Mouse (Mus musculus): ENCODE measurements at regions not wholly inside any gene's neighbourhood (a gene's known extent, or its start where the extent isn't known, plus 50 kb on each side); places are given as distances from the start of the nearest gene placed in this dataset.

DNA sequence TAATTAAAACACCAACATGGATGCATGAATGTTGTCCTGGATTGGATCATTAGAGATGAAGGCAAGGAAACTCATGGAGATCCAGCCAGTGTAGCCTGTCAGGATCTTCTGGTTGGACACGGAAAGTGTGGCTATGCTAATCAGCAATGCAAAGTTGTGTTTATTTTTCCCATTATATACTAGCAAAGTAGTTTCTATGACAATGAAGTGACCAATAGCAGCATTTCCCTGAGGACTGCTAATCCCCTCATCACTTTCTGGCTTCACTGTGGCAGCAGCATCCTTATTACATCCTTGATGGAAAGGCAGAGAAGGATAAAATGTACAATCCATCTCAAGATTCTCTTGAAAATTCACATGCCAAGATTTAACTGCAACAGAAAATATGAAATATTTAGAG is 534.7 kb downstream of the Basp1 start:
- Histone ChIP-seq H3K4me3 (ENCODE audit: low read depth, low read length) (no peak overlapping the region), H3K36me3 (ENCODE audit: control insufficient read depth, insufficient read depth, low read length) (no peaks in the 10 kb centered on the region), H3K4me2 (ENCODE audit: low read length) (no peak overlapping the region), H3K4me1 (ENCODE audit: control insufficient read depth, insufficient read depth, low read length) (peaks cover 21% of the 10 kb centered on the region), H3K27ac (ENCODE audit: low read length) (peak overlapping the region; percentile 64; the same call in 1 of the 2 replicates), H3K9ac (ENCODE audit: low read depth, low read length) (no peak overlapping the region), H3K9me3 (replicated peaks; ENCODE audit: control insufficient read depth, low read length, poor library complexity, severe bottlenecking) (no peaks in the 10 kb centered on the region), H3K27me3 (ENCODE audit: control insufficient read depth, insufficient read depth, low read depth, low read length) (no peaks in the 10 kb centered on the region)
- no peak for ATAC-seq
- 11% methylated on average over 1 of the region's 1 CpGs for WGBS

DNA sequence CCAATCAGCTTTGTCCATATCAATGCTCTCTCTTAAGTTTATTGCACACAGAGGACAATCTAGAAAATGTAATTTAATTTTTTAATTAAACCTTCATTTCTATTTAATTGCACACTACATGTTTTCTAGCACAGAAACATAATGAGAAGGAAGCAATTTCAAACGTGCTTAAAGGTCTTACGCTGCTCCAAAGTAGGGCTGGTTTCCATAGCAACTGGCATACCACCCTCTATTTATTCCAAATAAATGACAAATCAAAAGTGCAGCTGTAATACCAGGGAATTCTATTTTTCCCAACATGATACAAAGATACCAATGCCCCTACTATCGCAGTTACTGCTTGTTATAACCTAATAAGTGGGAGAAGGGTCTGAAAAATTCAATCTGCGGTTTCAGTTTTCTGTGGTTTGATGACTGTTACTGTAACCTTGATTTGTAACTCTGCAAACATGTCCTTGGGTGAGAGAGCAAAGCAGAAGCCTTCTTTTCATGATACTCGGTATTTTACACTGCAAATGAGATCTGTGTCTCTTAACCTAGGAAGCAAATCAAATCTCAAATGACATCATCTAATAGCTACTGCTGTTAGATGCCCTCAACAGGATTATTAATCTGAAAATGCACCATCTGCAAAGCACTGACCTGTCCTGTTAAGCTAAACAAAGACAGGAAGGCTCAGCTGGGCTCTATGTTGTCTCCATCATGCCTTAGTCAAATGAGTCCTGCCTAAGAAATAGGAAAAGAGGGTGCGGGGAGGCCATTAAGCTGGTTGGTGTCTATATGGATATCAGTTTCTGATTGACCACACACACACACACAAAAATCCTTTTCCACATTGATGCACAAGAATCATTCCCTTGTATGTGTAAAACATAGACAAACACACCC is 535.6 kb downstream of the Basp1 start:
- Histone ChIP-seq H3K9ac (ENCODE audit: low read depth, low read length) (peak overlapping the region; percentile 15; the same call in 1 of the 2 replicates), H3K4me1 (ENCODE audit: control insufficient read depth, insufficient read depth, low read length) (peaks cover 21% of the 10 kb centered on the region), H3K4me3 (ENCODE audit: low read depth, low read length) (no peak overlapping the region), H3K9me3 (replicated peaks; ENCODE audit: control insufficient read depth, low read length, poor library complexity, severe bottlenecking) (no peaks in the 10 kb centered on the region), H3K27me3 (ENCODE audit: control insufficient read depth, insufficient read depth, low read depth, low read length) (no peaks in the 10 kb centered on the region), H3K36me3 (ENCODE audit: control insufficient read depth, insufficient read depth, low read length) (no peaks in the 10 kb centered on the region), H3K4me2 (ENCODE audit: low read length) (peak overlapping the region; percentile 1; the same call in 1 of the 2 replicates), H3K27ac (ENCODE audit: low read length) (peak overlapping the region; percentile 77)
- WGBS = 19% methylated on average over 6 of the region's 6 CpGs
- ATAC-seq = peak; percentile 85

DNA sequence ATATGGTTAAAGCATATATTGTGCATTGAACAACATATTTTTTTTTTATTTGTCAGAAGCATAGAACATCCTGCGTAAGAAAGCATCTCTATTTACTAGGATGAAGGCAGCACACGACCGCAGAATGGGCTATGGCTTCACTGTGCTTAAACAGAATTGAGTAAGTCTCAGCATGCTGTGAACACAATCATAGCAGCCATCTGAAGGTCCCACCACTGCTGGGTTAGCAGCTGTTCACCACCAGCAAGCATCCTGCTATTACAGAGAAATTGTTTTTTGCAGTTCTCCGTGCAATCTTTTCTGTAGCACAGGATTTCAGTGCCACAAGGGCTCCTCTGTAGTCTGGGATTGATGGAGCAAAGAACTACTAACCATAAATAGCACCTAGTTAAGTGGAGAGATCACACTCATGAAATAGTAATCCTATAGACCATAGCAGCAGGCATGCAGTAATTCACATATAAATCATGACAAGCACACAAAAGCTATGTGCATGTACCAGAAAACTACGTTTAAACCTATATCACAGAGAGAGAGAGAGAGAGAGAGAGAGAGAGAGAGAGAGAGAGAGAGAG is 537.3 kb downstream of the Basp1 start:
- Histone ChIP-seq H3K36me3 (ENCODE audit: control insufficient read depth, insufficient read depth, low read length) (no peaks in the 10 kb centered on the region), H3K9ac (ENCODE audit: low read depth, low read length) (no peak overlapping the region), H3K27ac (ENCODE audit: low read length) (peak overlapping the region; percentile 64; the same call in 1 of the 2 replicates), H3K9me3 (replicated peaks; ENCODE audit: control insufficient read depth, low read length, poor library complexity, severe bottlenecking) (no peaks in the 10 kb centered on the region), H3K4me2 (ENCODE audit: low read length) (no peak overlapping the region), H3K27me3 (ENCODE audit: control insufficient read depth, insufficient read depth, low read depth, low read length) (no peaks in the 10 kb centered on the region), H3K4me1 (ENCODE audit: control insufficient read depth, insufficient read depth, low read length) (peaks cover 21% of the 10 kb centered on the region), H3K4me3 (ENCODE audit: low read depth, low read length) (no peak overlapping the region)
- ATAC-seq = no peak
- WGBS = 52% methylated on average over 5 of the region's 5 CpGs

DNA sequence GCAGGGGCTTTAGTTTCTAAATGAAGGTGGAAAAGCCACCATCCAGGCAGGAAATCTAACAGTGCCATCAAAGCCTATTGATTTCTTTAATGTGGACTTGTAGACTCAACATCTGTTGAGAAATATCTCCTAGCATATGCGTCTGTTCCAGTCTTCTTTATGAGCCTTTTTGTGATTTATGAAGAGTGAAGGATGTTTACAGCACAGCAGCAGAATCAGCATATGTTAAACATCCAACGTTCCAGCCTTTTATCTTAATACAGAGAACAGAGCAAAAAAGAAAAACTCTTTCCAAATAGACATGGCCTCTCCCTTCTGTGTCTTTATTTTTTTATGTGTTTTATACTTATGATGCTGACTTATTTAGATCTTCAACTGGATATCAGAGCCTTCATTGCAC is 573.3 kb downstream of the Basp1 start:
- Histone ChIP-seq H3K27ac (ENCODE audit: low read length) (no peak overlapping the region), H3K27me3 (ENCODE audit: control insufficient read depth, insufficient read depth, low read depth, low read length) (no peaks in the 10 kb centered on the region), H3K36me3 (ENCODE audit: control insufficient read depth, insufficient read depth, low read length) (no peaks in the 10 kb centered on the region), H3K4me1 (ENCODE audit: control insufficient read depth, insufficient read depth, low read length) (no peaks in the 10 kb centered on the region), H3K9ac (ENCODE audit: low read depth, low read length) (no peak overlapping the region), H3K9me3 (replicated peaks; ENCODE audit: control insufficient read depth, low read length, poor library complexity, severe bottlenecking) (no peaks in the 10 kb centered on the region), H3K4me3 (ENCODE audit: low read depth, low read length) (no peak overlapping the region), H3K4me2 (ENCODE audit: low read length) (no peak overlapping the region)
- WGBS = 78% methylated on average over 2 of the region's 2 CpGs
- ATAC-seq = no peak

DNA sequence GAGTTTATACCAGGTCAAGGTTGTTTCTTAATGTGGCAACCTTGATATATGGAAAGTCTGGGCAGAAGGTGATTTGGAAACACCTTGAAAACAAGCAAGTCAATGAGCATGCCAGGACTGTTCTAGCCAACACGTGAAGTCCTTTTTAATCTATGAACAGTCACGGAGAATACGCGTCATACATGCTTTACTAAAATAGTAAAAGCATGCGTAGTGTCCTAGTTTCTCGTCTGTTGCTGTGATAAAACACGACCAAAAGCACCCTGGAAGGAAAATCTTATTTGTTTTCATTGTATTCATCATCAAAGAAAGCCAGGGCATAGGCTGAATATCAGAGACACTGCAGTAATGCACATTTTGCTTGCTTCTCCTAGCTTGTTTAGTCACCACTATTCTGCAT is 575.2 kb downstream of the Basp1 start:
- H3K9me3 ChIP-seq (replicated peaks; ENCODE audit: control insufficient read depth, low read length, poor library complexity, severe bottlenecking) = no peaks in the 10 kb centered on the region
- no peak overlapping the region for H3K9ac ChIP-seq (ENCODE audit: low read depth, low read length)
- H3K27ac ChIP-seq (ENCODE audit: low read length) = no peak overlapping the region
- H3K4me3 ChIP-seq (ENCODE audit: low read depth, low read length) = no peak overlapping the region
- no peak for ATAC-seq
- 87% methylated on average over 7 of the region's 7 CpGs for WGBS
- no peaks in the 10 kb centered on the region for H3K27me3 ChIP-seq (ENCODE audit: control insufficient read depth, insufficient read depth, low read depth, low read length)
- H3K4me2 ChIP-seq (ENCODE audit: low read length) = no peak overlapping the region
- no peaks in the 10 kb centered on the region for H3K4me1 ChIP-seq (ENCODE audit: control insufficient read depth, insufficient read depth, low read length)
- H3K36me3 ChIP-seq (ENCODE audit: control insufficient read depth, insufficient read depth, low read length) = no peaks in the 10 kb centered on the region

DNA sequence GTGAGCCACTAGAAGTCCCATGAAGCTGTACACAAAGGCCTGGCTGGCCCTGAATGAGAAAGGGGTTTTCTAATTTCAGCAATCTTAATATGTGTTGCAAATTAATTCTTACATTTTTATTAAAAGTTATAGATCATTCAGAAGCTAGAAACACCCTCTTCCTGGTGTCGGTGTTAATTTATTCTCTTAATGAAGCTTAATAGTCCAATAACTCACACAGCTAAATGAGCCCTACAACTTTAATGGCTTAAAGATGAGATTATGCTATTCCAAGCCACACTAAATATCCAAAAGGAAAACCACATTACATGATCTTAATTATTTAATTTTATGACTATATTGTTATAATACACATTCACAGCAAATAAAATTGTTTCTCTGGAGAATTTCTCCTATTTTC is 585.7 kb downstream of the Basp1 start:
- Histone ChIP-seq H3K4me2 (ENCODE audit: low read length) (no peak overlapping the region), H3K27ac (ENCODE audit: low read length) (no peak overlapping the region), H3K4me1 (ENCODE audit: control insufficient read depth, insufficient read depth, low read length) (no peaks in the 10 kb centered on the region), H3K36me3 (ENCODE audit: control insufficient read depth, insufficient read depth, low read length) (no peaks in the 10 kb centered on the region), H3K27me3 (ENCODE audit: control insufficient read depth, insufficient read depth, low read depth, low read length) (no peaks in the 10 kb centered on the region), H3K9me3 (replicated peaks; ENCODE audit: control insufficient read depth, low read length, poor library complexity, severe bottlenecking) (no peaks in the 10 kb centered on the region), H3K9ac (ENCODE audit: low read depth, low read length) (no peak overlapping the region), H3K4me3 (ENCODE audit: low read depth, low read length) (no peak overlapping the region)
- WGBS = 90% methylated on average over 1 of the region's 1 CpGs
- no peak for ATAC-seq

DNA sequence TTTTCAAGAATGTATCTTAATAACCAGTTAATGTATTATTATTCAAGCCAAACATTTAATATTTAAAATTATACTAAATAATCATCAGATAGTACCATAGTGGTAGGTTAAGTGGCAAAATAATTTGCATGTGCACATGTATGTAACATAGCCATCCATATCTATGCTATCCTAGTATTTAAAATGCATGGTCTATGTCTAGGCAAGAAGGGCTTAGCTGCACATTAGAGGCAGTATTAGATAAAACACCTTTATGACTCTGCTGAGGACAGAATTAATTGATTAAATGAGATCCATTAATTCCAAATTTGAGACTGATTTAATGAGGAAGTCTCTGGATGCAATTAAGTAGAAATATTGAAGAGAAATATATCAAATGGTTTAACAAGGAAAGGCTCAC is 586.3 kb downstream of the Basp1 start:
- no peak for ATAC-seq

DNA sequence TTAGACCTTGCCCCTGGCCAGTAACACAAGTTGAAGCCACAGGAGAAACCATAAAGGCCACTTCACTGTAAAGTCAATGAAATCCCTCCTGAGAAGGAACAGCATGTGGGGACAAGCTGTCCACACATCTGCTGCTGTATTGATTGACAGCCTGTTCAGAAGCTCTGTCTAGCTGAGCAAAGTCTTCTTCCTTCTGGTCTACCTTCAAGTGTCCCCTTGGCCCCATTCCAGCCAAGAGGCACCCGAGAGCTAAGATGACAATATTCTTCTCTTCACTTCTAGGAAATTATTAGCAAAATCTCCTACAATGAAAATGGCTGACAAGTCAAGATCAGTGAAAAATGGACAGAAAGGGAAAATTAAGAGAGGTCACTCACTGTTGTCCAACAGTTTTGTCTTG is 616.7 kb downstream of the Basp1 start:
- Histone ChIP-seq H3K36me3 (ENCODE audit: control insufficient read depth, insufficient read depth, low read length) (no peaks in the 10 kb centered on the region), H3K4me2 (ENCODE audit: low read length) (no peak overlapping the region), H3K4me1 (ENCODE audit: control insufficient read depth, insufficient read depth, low read length) (no peaks in the 10 kb centered on the region), H3K9ac (ENCODE audit: low read depth, low read length) (no peak overlapping the region), H3K4me3 (ENCODE audit: low read depth, low read length) (no peak overlapping the region), H3K27me3 (ENCODE audit: control insufficient read depth, insufficient read depth, low read depth, low read length) (no peaks in the 10 kb centered on the region), H3K9me3 (replicated peaks; ENCODE audit: control insufficient read depth, low read length, poor library complexity, severe bottlenecking) (no peaks in the 10 kb centered on the region), H3K27ac (ENCODE audit: low read length) (no peak overlapping the region)
- ATAC-seq = no peak
- 88% methylated on average over 1 of the region's 1 CpGs for WGBS

More for the DNA sequence above, 586.3 kb downstream of the Basp1 start:
- H3K9ac ChIP-seq (ENCODE audit: low read depth, low read length) = no peak overlapping the region
- H3K9me3 ChIP-seq (replicated peaks; ENCODE audit: control insufficient read depth, low read length, poor library complexity, severe bottlenecking) = no peaks in the 10 kb centered on the region
- no peak overlapping the region for H3K4me3 ChIP-seq (ENCODE audit: low read depth, low read length)
- H3K4me1 ChIP-seq (ENCODE audit: control insufficient read depth, insufficient read depth, low read length) = no peaks in the 10 kb centered on the region
- no peaks in the 10 kb centered on the region for H3K36me3 ChIP-seq (ENCODE audit: control insufficient read depth, insufficient read depth, low read length)
- no peak overlapping the region for H3K27ac ChIP-seq (ENCODE audit: low read length)
- H3K4me2 ChIP-seq (ENCODE audit: low read length) = no peak overlapping the region
- H3K27me3 ChIP-seq (ENCODE audit: control insufficient read depth, insufficient read depth, low read depth, low read length) = no peaks in the 10 kb centered on the region

DNA sequence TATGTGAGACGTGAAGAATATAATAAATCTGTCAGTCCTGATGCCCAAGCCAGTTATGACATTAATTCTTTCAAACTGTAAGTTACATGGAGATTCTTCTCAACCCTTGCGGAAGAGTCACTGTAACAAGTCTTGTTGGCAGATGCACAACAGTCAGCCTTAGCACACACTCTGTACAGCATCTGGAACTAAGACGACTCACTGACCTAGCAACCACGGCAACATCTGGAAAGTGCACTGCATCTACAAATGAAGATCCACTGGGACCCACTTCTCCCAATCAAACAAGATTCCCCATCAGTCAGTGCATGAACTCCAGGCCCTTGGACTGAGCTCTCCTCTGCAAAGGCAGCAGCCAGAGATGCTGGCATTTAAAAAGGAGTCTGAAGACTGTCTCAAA is 620.2 kb downstream of the Basp1 start:
- no peak for ATAC-seq
- no peak overlapping the region for H3K9ac ChIP-seq (ENCODE audit: low read depth, low read length)
- no peaks in the 10 kb centered on the region for H3K36me3 ChIP-seq (ENCODE audit: control insufficient read depth, insufficient read depth, low read length)
- WGBS = 84% methylated on average over 4 of the region's 4 CpGs
- H3K27ac ChIP-seq (ENCODE audit: low read length) = no peak overlapping the region
- H3K4me1 ChIP-seq (ENCODE audit: control insufficient read depth, insufficient read depth, low read length) = no peaks in the 10 kb centered on the region
- H3K4me2 ChIP-seq (ENCODE audit: low read length) = no peak overlapping the region
- H3K27me3 ChIP-seq (ENCODE audit: control insufficient read depth, insufficient read depth, low read depth, low read length) = no peaks in the 10 kb centered on the region
- no peak overlapping the region for H3K4me3 ChIP-seq (ENCODE audit: low read depth, low read length)
- no peaks in the 10 kb centered on the region for H3K9me3 ChIP-seq (replicated peaks; ENCODE audit: control insufficient read depth, low read length, poor library complexity, severe bottlenecking)
